Mouse (Mus musculus): Measurements from ENCODE around the gene Dtx2. TPM values are rescaled to one million over a fixed set of nuclear protein-coding genes. Genes with fewer than 3 reads are reported as not detected.
"Not testable (repeated sequence)": the region's sequence is repeated elsewhere in the genome, so short reads cannot be mapped to it uniquely, and the experiment has no call there.

The Dtx2 gene
- total and polyA plus RNA-seq, 3 experiments: 16.0 to 43.7 (median 20.4) TPM

- Histone ChIP-seq H3K79me2 (replicated peaks; ENCODE audit: control insufficient read depth, extremely low read depth, insufficient read depth, poor library complexity, severe bottlenecking) (no peaks in the 10 kb centered on the region), H3K9ac (ENCODE audit: insufficient read depth, low read depth) (no peak overlapping the region), H3K9me3 (replicated peaks; ENCODE audit: low read length) (peaks cover 7% of the 10 kb centered on the region), H3K4me1 (ENCODE audit: control insufficient read depth in 1 of 2, insufficient read depth in 2 of 2) (0 out of 4 replicates have a peak, but pooled peaks cover 0 to 5% of the 10 kb centered on the region in 2 experiments), H3K27ac (ENCODE audit: insufficient read depth, low read depth) (no peak overlapping the region), H3K4me2 (ENCODE audit: insufficient read depth, low read depth, poor library complexity, severe bottlenecking) (no peak overlapping the region), H3K27me3 (replicated peaks) (peaks cover 77% of the 10 kb centered on the region), H3K36me3 (replicated peaks in 1 of 2; ENCODE audit: control insufficient read depth in 1 of 2, insufficient read depth in 1 of 2, low read length in 1 of 2) (no peaks in the 10 kb centered on the region), H3K4me3 (replicated peaks in 1 of 3; ENCODE audit: low read depth in 2 of 3, low read length in 2 of 3, poor library complexity in 1 of 3) (no peak overlapping the region)
- peak; percentile 66 for DNase-seq (ENCODE audit: extremely low read depth)
- dilution Hi-C loops (cut with MboI; ENCODE audit: extremely low pct_ligation_motif_present, extremely low pct_unique_long_range_greater_than_20kb, low sequenced_read_pairs): no loop called here
- in situ Hi-C loops (cut with MboI; ENCODE audit: low pct_ligation_motif_present, low pct_unique_long_range_greater_than_20kb, low sequenced_read_pairs): no loop called here
- TF ChIP-seq ZC3H11A (IDR thresholded peaks at IDR 0.05; ENCODE audit: low read depth, low read length): peak; percentile 87
- TF ChIP-seq RAD21 (IDR thresholded peaks at IDR 0.05; ENCODE audit: low read depth, low read length): peak; percentile 97
- TF ChIP-seq SMC3 (IDR thresholded peaks at IDR 0.05; ENCODE audit: low read depth, low read length): peak; percentile 98
- TF ChIP-seq ELF1 (IDR thresholded peaks at IDR 0.05; ENCODE audit: low read depth, low read length): peak; percentile 24; the same call in 1 of the 2 replicates
- TF ChIP-seq RCOR1 (conservative IDR thresholded peaks at IDR 0.05; ENCODE audit: low read depth, low read length): no peak
- no peak for TF ChIP-seq USF1 (IDR thresholded peaks at IDR 0.05; ENCODE audit: low read depth, low read length)
- TF ChIP-seq CTCF (conservative IDR thresholded peaks at IDR 0.05 in 1 of 2, IDR thresholded peaks at IDR 0.05 in 1 of 2; ENCODE audit: low read depth in 2 of 2, low read length in 2 of 2): peak; percentile 90 to 99
- TF ChIP-seq MAZ (IDR thresholded peaks at IDR 0.05; ENCODE audit: low read depth, low read length): no peak; the same call in 1 of the 2 replicates
- no peak for TF ChIP-seq E2F4 (IDR thresholded peaks at IDR 0.05; ENCODE audit: insufficient replicate concordance, low read depth, low read length)
These were observed 67.0 kb downstream of the Dtx2 start for GRCm38 (mm10) chr5:136061567-136061966.

- no peak overlapping the region for H3K27ac ChIP-seq (ENCODE audit: insufficient read depth, low read depth)
- H3K36me3 ChIP-seq (replicated peaks in 1 of 2; ENCODE audit: control insufficient read depth in 1 of 2, insufficient read depth in 1 of 2, low read length in 1 of 2): no peaks in the 10 kb centered on the region
- no peak for DNase-seq (ENCODE audit: extremely low read depth)
- peaks cover 76% of the 10 kb centered on the region for H3K27me3 ChIP-seq (replicated peaks)
- 0 out of 4 replicates have a peak, but pooled peaks cover 0 to 5% of the 10 kb centered on the region in 2 experiments for H3K4me1 ChIP-seq (ENCODE audit: control insufficient read depth in 1 of 2, insufficient read depth in 2 of 2)
- no peak overlapping the region for H3K4me3 ChIP-seq (replicated peaks in 1 of 3; ENCODE audit: low read depth in 2 of 3, low read length in 2 of 3, poor library complexity in 1 of 3)
- no peak for TF ChIP-seq HCFC1 (IDR thresholded peaks at IDR 0.05; ENCODE audit: low read depth, low read length)
- no peak for TF ChIP-seq JUN (IDR thresholded peaks at IDR 0.05; ENCODE audit: insufficient read depth, low read depth, low read length)
- no peak for TF ChIP-seq UBTF (IDR thresholded peaks at IDR 0.05; ENCODE audit: low read depth, low read length)
- TF ChIP-seq TCF12 (IDR thresholded peaks at IDR 0.05; ENCODE audit: low read depth, low read length): no peak
- no peak for TF ChIP-seq E2F4 (IDR thresholded peaks at IDR 0.05; ENCODE audit: insufficient replicate concordance, low read depth, low read length)
- TF ChIP-seq ZC3H11A (IDR thresholded peaks at IDR 0.05; ENCODE audit: low read depth, low read length): no peak
- no peak for TF ChIP-seq POLR2AphosphoS2 (IDR thresholded peaks at IDR 0.05; ENCODE audit: low read depth, low read length)
- no peak for TF ChIP-seq SMC3 (IDR thresholded peaks at IDR 0.05; ENCODE audit: low read depth, low read length)
- TF ChIP-seq RCOR1 (conservative IDR thresholded peaks at IDR 0.05; ENCODE audit: low read depth, low read length): no peak
- TF ChIP-seq MAZ (IDR thresholded peaks at IDR 0.05; ENCODE audit: low read depth, low read length): no peak
- no peak for TF ChIP-seq IRF4 (IDR thresholded peaks at IDR 0.05; ENCODE audit: low read depth, low read length)
- no peak for TF ChIP-seq EP300 (IDR thresholded peaks at IDR 0.05; ENCODE audit: low read length)
- no peak for TF ChIP-seq MAX (IDR thresholded peaks at IDR 0.05; ENCODE audit: low read length)
- TF ChIP-seq ZNF384 (IDR thresholded peaks at IDR 0.05; ENCODE audit: low read depth, low read length): no peak
- TF ChIP-seq CHD1 (IDR thresholded peaks at IDR 0.05; ENCODE audit: low read depth, low read length): no peak
- TF ChIP-seq TBP (conservative IDR thresholded peaks at IDR 0.05; ENCODE audit: low read depth, low read length): no peak
- H3K4me2 ChIP-seq (ENCODE audit: insufficient read depth, low read depth, poor library complexity, severe bottlenecking): no peak overlapping the region
- peaks cover 7% of the 10 kb centered on the region for H3K9me3 ChIP-seq (replicated peaks; ENCODE audit: low read length)
- H3K9ac ChIP-seq (ENCODE audit: insufficient read depth, low read depth): no peak overlapping the region
- in situ Hi-C loops (cut with MboI; ENCODE audit: low pct_ligation_motif_present, low pct_unique_long_range_greater_than_20kb, low sequenced_read_pairs): no loop called here
- dilution Hi-C loops (cut with MboI; ENCODE audit: extremely low pct_ligation_motif_present, extremely low pct_unique_long_range_greater_than_20kb, low sequenced_read_pairs): no loop called here
- no peaks in the 10 kb centered on the region for H3K79me2 ChIP-seq (replicated peaks; ENCODE audit: control insufficient read depth, extremely low read depth, insufficient read depth, poor library complexity, severe bottlenecking)
These were observed 69.3 kb downstream of the Dtx2 start for GRCm38 (mm10) chr5:136063920-136064319.

- H3K79me2 ChIP-seq (replicated peaks; ENCODE audit: control insufficient read depth, extremely low read depth, insufficient read depth, poor library complexity, severe bottlenecking); H3K9me3 ChIP-seq (replicated peaks; ENCODE audit: low read length); H3K4me3 ChIP-seq (replicated peaks in 1 of 3; ENCODE audit: low read depth in 2 of 3, low read length in 2 of 3, poor library complexity in 1 of 3); H3K4me1 ChIP-seq (ENCODE audit: control insufficient read depth in 1 of 2, insufficient read depth in 2 of 2); H3K9ac ChIP-seq (ENCODE audit: insufficient read depth, low read depth); dilution Hi-C loops (cut with MboI; ENCODE audit: extremely low pct_ligation_motif_present, extremely low pct_unique_long_range_greater_than_20kb, low sequenced_read_pairs); H3K27ac ChIP-seq (ENCODE audit: insufficient read depth, low read depth); in situ Hi-C loops (cut with MboI; ENCODE audit: low pct_ligation_motif_present, low pct_unique_long_range_greater_than_20kb, low sequenced_read_pairs); H3K4me2 ChIP-seq (ENCODE audit: insufficient read depth, low read depth, poor library complexity, severe bottlenecking); DNase-seq (ENCODE audit: extremely low read depth); H3K36me3 ChIP-seq (replicated peaks in 1 of 2; ENCODE audit: control insufficient read depth in 1 of 2, insufficient read depth in 1 of 2, low read length in 1 of 2): not testable (repeated sequence)
- H3K27me3 ChIP-seq (replicated peaks): peaks cover 73% of the 10 kb centered on the region
These were observed 72.0 kb downstream of the Dtx2 start for GRCm38 (mm10) chr5:136066404-136067148.

Measured in CH12.LX (cell line).